Mouse (Mus musculus) forebrain, postnatal 0 days (tissue): ENCODE results near the gene Eif2ak4. TPM values are rescaled to one million over a fixed set of nuclear protein-coding genes. Genes with fewer than 3 reads are reported as not detected.

Source experiments
- ATAC-seq: fragments of 200-750 bp; cut with Nextera tagmentation; 2 replicates; pipeline ENCODE4 v1.8.0; 2017; ENCODE audit warnings: mild to moderate bottlenecking, moderate library complexity
- DNase-seq: peaks from one replicate; pipeline ENCODE4 v3.0.0-alpha.2; 2015
- H3K27ac ChIP-seq: fragments of 300-500 bp; sonication (generic); 2 replicates; pipeline ENCODE4 v1.5.1; 2014; ENCODE audit warnings: low read depth, mild to moderate bottlenecking, antibody characterized with exemption, low read length, moderate library complexity, mixed read lengths
- H3K27me3 ChIP-seq: fragments of 300-500 bp; sonication (generic); 2 replicates; pipeline ENCODE4 v1.6.1; 2014; ENCODE audit warnings: mild to moderate bottlenecking, low read length, mixed read lengths; ENCODE audit not compliant: insufficient read depth
- H3K36me3 ChIP-seq: fragments of 300-500 bp; sonication (generic); 2 replicates; pipeline ENCODE4 v1.6.1; 2014; ENCODE audit warnings: mild to moderate bottlenecking, moderate library complexity; ENCODE audit not compliant: insufficient read depth
- H3K4me1 ChIP-seq: fragments of 300-500 bp; sonication (generic); 2 replicates; pipeline ENCODE4 v1.6.1; 2014; ENCODE audit warnings: antibody characterized with exemption; ENCODE audit not compliant: insufficient read depth
- H3K4me2 ChIP-seq: fragments of 300-500 bp; sonication (generic); 2 replicates; pipeline ENCODE4 v1.6.1; 2014; ENCODE audit warnings: low read depth, mild to moderate bottlenecking, moderate library complexity
- H3K4me3 ChIP-seq: fragments of 300-500 bp; sonication (generic); 2 replicates; pipeline ENCODE4 v1.5.1; 2014; ENCODE audit warnings: low read depth, low read length, mixed read lengths
- H3K9ac ChIP-seq: fragments of 300-500 bp; sonication (generic); 2 replicates; pipeline ENCODE4 v1.6.1; 2014; ENCODE audit warnings: mild to moderate bottlenecking
- H3K9me3 ChIP-seq: fragments of 300-500 bp; sonication (generic); 2 replicates; pipeline ENCODE4 v1.6.1; 2016; ENCODE audit warnings: low read length
- CTCF ChIP-seq: sonication (generic); IDR thresholded peaks from 2 replicates; pipeline ENCODE4 v1.5.1; 2016; ENCODE audit warnings: antibody characterized with exemption, control low read depth, low read depth
- WGBS: fragments of 180-500 bp; shearing (Covaris S2); extraction: QIAGEN DNeasy Blood & Tissue Kit; methylation state at CpG from one replicate; pipeline ENCODE4 v1.1.7; 2014; 5-methylcytosine and 5-hydroxymethylcytosine counted together
- polyA plus RNA-seq: library from polyadenylated mRNA; unstranded; fragments of >200 nt; fragmentation: Nextera tagmentation; extraction: Ambion mirVana; gene quantifications from 2 replicates; pipeline ENCODE4 v1.2.1, GENCODE M21; 2015
- total RNA-seq: library from RNA; depleted of rRNA; stranded (reverse); fragments of >200 nt; gene quantifications from 2 replicates; pipeline ENCODE4 v1.2.3, GENCODE M21; 2014; rRNA removed

Gene Eif2ak4
- total and polyA plus RNA-seq, 2 experiments from 2014 or later: 6.2 to 16.4 TPM

GRCm38 (mm10) chr2:118520042-118520933 lies 131.9 kb downstream of the Eif2ak4 start:
- peak; percentile 97 for ATAC-seq
- no peak overlapping the region for H3K9ac ChIP-seq
- peak; percentile 58 for DNase-seq

GRCm38 (mm10) chr2:118522265-118522664 lies 133.8 kb downstream of the Eif2ak4 start:
- DNase-seq: no peak
- Histone ChIP-seq H3K36me3 (no peaks in the 10 kb centered on the region), H3K9ac (no peak overlapping the region), H3K4me1 (no peaks in the 10 kb centered on the region), H3K27me3 (no peaks in the 10 kb centered on the region), H3K9me3 (no peaks in the 10 kb centered on the region), H3K27ac (no peak overlapping the region), H3K4me3 (no peak overlapping the region), H3K4me2 (no peak overlapping the region)
- no peak for ATAC-seq
- TF ChIP-seq CTCF: no peak
- WGBS: 57% methylated on average over 2 of the region's 2 CpGs

More at GRCm38 (mm10) chr2:118520042-118520933, 131.9 kb downstream of the Eif2ak4 start:
- no peak overlapping the region for H3K4me2 ChIP-seq
- H3K4me1 ChIP-seq: no peaks in the 10 kb centered on the region
- no peaks in the 10 kb centered on the region for H3K36me3 ChIP-seq
- no peak overlapping the region for H3K4me3 ChIP-seq
- TF ChIP-seq CTCF: no peak
- no peaks in the 10 kb centered on the region for H3K27me3 ChIP-seq
- no peaks in the 10 kb centered on the region for H3K9me3 ChIP-seq
- WGBS: 39% methylated on average over 9 of the region's 9 CpGs
- H3K27ac ChIP-seq: no peak overlapping the region

GRCm38 (mm10) chr2:118523163-118523730 lies 134.8 kb downstream of the Eif2ak4 start:
- ATAC-seq (no peak), DNase-seq (no peak)
- no peak overlapping the region for H3K27ac ChIP-seq
- H3K4me3 ChIP-seq: no peak overlapping the region
- no peaks in the 10 kb centered on the region for H3K36me3 ChIP-seq
- H3K4me1 ChIP-seq: no peaks in the 10 kb centered on the region
- 47% methylated on average over 5 of the region's 5 CpGs for WGBS
- H3K9me3 ChIP-seq: no peaks in the 10 kb centered on the region
- H3K27me3 ChIP-seq: no peaks in the 10 kb centered on the region
- no peak overlapping the region for H3K4me2 ChIP-seq
- no peak overlapping the region for H3K9ac ChIP-seq
- no peak for TF ChIP-seq CTCF

GRCm38 (mm10) chr2:118524811-118525210 lies 136.4 kb downstream of the Eif2ak4 start:
- Histone ChIP-seq H3K4me1 (no peaks in the 10 kb centered on the region), H3K27ac (no peak overlapping the region), H3K36me3 (no peaks in the 10 kb centered on the region), H3K4me2 (no peak overlapping the region), H3K27me3 (no peaks in the 10 kb centered on the region), H3K9ac (no peak overlapping the region), H3K9me3 (no peaks in the 10 kb centered on the region), H3K4me3 (no peak overlapping the region)
- 79% methylated on average over 3 of the region's 3 CpGs for WGBS
- no peak for DNase-seq
- TF ChIP-seq CTCF: no peak
- no peak for ATAC-seq

Other genes with a start within 250 kb of the Eif2ak4 start
- gene Fsip1, start 131.7 kb upstream of the Eif2ak4 start, total RNA-seq: 2.9 and 3.7 TPM in 2 replicates
- 4.0 and 5.7 TPM in 2 replicates for gene Fsip1, start 131.7 kb upstream of the Eif2ak4 start, polyA plus RNA-seq
- gene Gpr176, start 15.2 kb upstream of the Eif2ak4 start, total RNA-seq: 8.8 and 11.0 TPM in 2 replicates
- 6.3 and 8.3 TPM in 2 replicates for gene Gpr176, start 15.2 kb upstream of the Eif2ak4 start, polyA plus RNA-seq
- gene Srp14, start 91.1 kb downstream of the Eif2ak4 start, total RNA-seq: 180 and 252 TPM in 2 replicates
- gene Srp14, start 91.1 kb downstream of the Eif2ak4 start, polyA plus RNA-seq: 357 and 411 TPM in 2 replicates
- 5.3 and 6.6 TPM in 2 replicates for gene Bmf, start 161.1 kb downstream of the Eif2ak4 start, total RNA-seq
- 1.2 and 1.3 TPM in 2 replicates for gene Bmf, start 161.1 kb downstream of the Eif2ak4 start, polyA plus RNA-seq
- 10.1 and 11.9 TPM in 2 replicates for gene Bub1b, start 209.6 kb downstream of the Eif2ak4 start, total RNA-seq
- 6.5 and 7.2 TPM in 2 replicates for gene Bub1b, start 209.6 kb downstream of the Eif2ak4 start, polyA plus RNA-seq